Mouse (Mus musculus) kidney, postnatal 0 days (tissue): ENCODE measurements around the gene Rnf220. TPM values are rescaled to one million over a fixed set of nuclear protein-coding genes. Genes with fewer than 3 reads are reported as not detected.

ENCODE experiments used
- ATAC-seq: fragments of 200-750 bp; cut with Nextera tagmentation; replicated peaks from 2 replicates; pipeline ENCODE4 v1.8.0; 2017; ENCODE audit warnings: low read depth, moderate number of reproducible peaks, moderate TSS enrichment, moderate library complexity; ENCODE audit not compliant: low FRiP score
- DNase-seq: peaks from one replicate; pipeline ENCODE4 v3.0.0-alpha.2; 2016; ENCODE audit warnings: low spot score
- H3K27ac ChIP-seq: fragments of 300-500 bp; sonication (generic); 2 replicates; pipeline ENCODE4 v1.5.1; 2014; ENCODE audit warnings: mild to moderate bottlenecking
- H3K27me3 ChIP-seq: fragments of 300-500 bp; sonication (generic); 2 replicates; pipeline ENCODE4 v1.6.1; 2014; ENCODE audit warnings: low read length, mixed read lengths; ENCODE audit not compliant: insufficient read depth
- H3K36me3 ChIP-seq: fragments of 300-500 bp; sonication (generic); 2 replicates; pipeline ENCODE4 v1.6.1; 2014; ENCODE audit warnings: low read length, mixed read lengths; ENCODE audit not compliant: insufficient read depth
- H3K4me1 ChIP-seq: fragments of 300-500 bp; sonication (generic); replicated peaks from 2 replicates; pipeline ENCODE4 v1.6.1; 2014; ENCODE audit warnings: antibody characterized with exemption, low read length, mixed read lengths; ENCODE audit not compliant: insufficient read depth
- H3K4me2 ChIP-seq: fragments of 300-500 bp; sonication (generic); 2 replicates; pipeline ENCODE4 v1.6.1; 2014; ENCODE audit warnings: mild to moderate bottlenecking, low read length, moderate library complexity, mixed read lengths
- H3K4me3 ChIP-seq: fragments of 300-500 bp; sonication (generic); replicated peaks from 2 replicates; pipeline ENCODE4 v1.5.1; 2014; ENCODE audit warnings: low read depth, low read length
- H3K9ac ChIP-seq: fragments of 300-500 bp; sonication (generic); 2 replicates; pipeline ENCODE4 v1.6.1; 2014; ENCODE audit warnings: low read depth, low read length
- H3K9me3 ChIP-seq: fragments of 300-500 bp; sonication (generic); replicated peaks from 2 replicates; pipeline ENCODE4 v1.6.1; 2016; ENCODE audit warnings: low read length, inconsistent platforms, mixed read lengths
- CTCF ChIP-seq: IDR thresholded peaks from 2 replicates; pipeline ENCODE4 v1.5.1; 2016; ENCODE audit warnings: antibody characterized with exemption, low read depth, mild to moderate bottlenecking, moderate library complexity
- WGBS: fragments of 180-500 bp; shearing (Covaris S2); extraction: QIAGEN DNeasy Blood & Tissue Kit; methylation state at CpG from one replicate; pipeline ENCODE4 v1.1.7; 2014; 5-methylcytosine and 5-hydroxymethylcytosine counted together
- polyA plus RNA-seq: library from polyadenylated mRNA; unstranded; fragments of >200 nt; fragmentation: Nextera tagmentation; extraction: Ambion mirVana; gene quantifications from 2 replicates; pipeline ENCODE4 v1.2.1, GENCODE M21; 2015

Rnf220 gene
- polyA plus RNA-seq: 60.8 and 62.1 TPM in 2 replicates

DNA sequence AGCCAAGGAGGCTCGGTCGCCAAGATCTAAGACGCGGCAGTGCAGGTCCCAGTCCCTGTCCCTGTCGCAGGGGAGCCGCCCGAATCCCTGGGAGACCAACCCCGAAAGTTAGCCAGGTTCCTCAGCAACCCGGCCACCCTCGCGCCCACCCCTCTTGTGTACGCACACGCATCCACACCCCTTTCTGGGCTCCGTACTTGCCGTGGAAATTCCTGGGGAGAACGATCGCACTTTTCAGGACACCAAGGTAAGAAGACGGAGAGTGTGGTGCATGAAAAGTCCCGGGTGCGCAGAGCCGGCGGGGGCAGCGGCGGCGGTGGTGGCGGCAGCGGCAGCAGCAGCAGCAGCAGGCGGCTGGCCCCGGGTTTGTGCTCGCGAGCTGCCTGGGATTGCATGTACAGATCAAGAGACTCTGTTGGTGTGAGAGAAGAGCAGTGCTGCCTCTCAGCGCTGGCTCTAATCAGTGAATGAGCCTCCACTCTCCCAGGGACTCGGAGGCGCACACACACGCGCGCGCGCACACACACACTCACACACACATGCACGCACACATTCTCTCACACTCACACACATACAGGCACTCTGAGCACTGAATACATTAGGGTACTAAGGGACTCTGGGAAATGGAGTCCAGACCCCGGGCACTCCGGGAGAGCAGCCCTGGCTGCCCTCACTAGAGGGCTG, at the start of gene Rnf220:
TSS of gene Rnf220 (minus strand) at position 571 of the 684 bp plus-strand sequence.
- peak; percentile 76 for ATAC-seq
- 0 out of 2 replicates have a peak within 1 kb of the TSS, but pooled peaks have one; percentile 29 for H3K9ac ChIP-seq
- H3K4me2 ChIP-seq: peak within 1 kb of the TSS; percentile 75
- peaks cover 43% of the 10 kb centered on the region for H3K27me3 ChIP-seq
- no peak within 1 kb of the TSS for H3K27ac ChIP-seq
- H3K4me3 ChIP-seq: peak within 1 kb of the TSS; percentile 45
- TF ChIP-seq CTCF: peak; percentile 10; the same call in 1 of the 2 replicates
- under 1% methylated on average over 42 of the region's 42 CpGs for WGBS
- no peaks in the 10 kb centered on the region for H3K36me3 ChIP-seq
- peaks cover 13% of the 10 kb centered on the region; the same call in 1 of the 2 replicates for H3K4me1 ChIP-seq
- DNase-seq: peak; percentile 70
- H3K9me3 ChIP-seq: no peaks in the 10 kb centered on the region

- no peak for DNase-seq
- H3K4me1 ChIP-seq: peaks cover 8% of the 10 kb centered on the region
- no peak overlapping the region for H3K4me3 ChIP-seq
- TF ChIP-seq CTCF: no peak
- no peaks in the 10 kb centered on the region for H3K36me3 ChIP-seq
- no peak overlapping the region for H3K4me2 ChIP-seq
- no peak overlapping the region for H3K27ac ChIP-seq
- no peak overlapping the region for H3K9ac ChIP-seq
- no peaks in the 10 kb centered on the region for H3K9me3 ChIP-seq
- no peaks in the 10 kb centered on the region for H3K27me3 ChIP-seq
- ATAC-seq: no peak
- 85% methylated on average over 6 of the region's 6 CpGs for WGBS
These were observed 49.8 kb upstream of the Rnf220 start for GRCm38 (mm10) chr4:117546616-117547015.

GRCm38 (mm10) chr4:117545448-117545847, 48.6 kb upstream of the Rnf220 start:
- no peaks in the 10 kb centered on the region for H3K36me3 ChIP-seq
- no peaks in the 10 kb centered on the region for H3K9me3 ChIP-seq
- no peak for TF ChIP-seq CTCF
- H3K27ac ChIP-seq: no peak overlapping the region
- H3K27me3 ChIP-seq: no peaks in the 10 kb centered on the region
- no peak overlapping the region for H3K4me3 ChIP-seq
- WGBS: 91% methylated on average over 3 of the region's 3 CpGs
- H3K4me1 ChIP-seq: no peaks in the 10 kb centered on the region
- H3K4me2 ChIP-seq: no peak overlapping the region
- ATAC-seq: no peak
- DNase-seq: no peak
- no peak overlapping the region for H3K9ac ChIP-seq

- Histone ChIP-seq H3K27ac (no peak overlapping the region), H3K9ac (no peak overlapping the region), H3K27me3 (no peaks in the 10 kb centered on the region), H3K4me2 (no peak overlapping the region), H3K9me3 (no peaks in the 10 kb centered on the region), H3K36me3 (no peaks in the 10 kb centered on the region), H3K4me1 (no peaks in the 10 kb centered on the region), H3K4me3 (no peak overlapping the region)
- DNase-seq (no peak), ATAC-seq (no peak)
- no peak for TF ChIP-seq CTCF
- WGBS: 47% methylated on average over 5 of the region's 5 CpGs
These were observed 43.7 kb upstream of the Rnf220 start for GRCm38 (mm10) chr4:117540571-117540970.

GRCm38 (mm10) chr4:117539329-117539980, 42.6 kb upstream of the Rnf220 start:
- Histone ChIP-seq H3K9me3 (no peaks in the 10 kb centered on the region), H3K4me2 (no peak overlapping the region), H3K4me1 (no peaks in the 10 kb centered on the region), H3K27ac (no peak overlapping the region), H3K36me3 (no peaks in the 10 kb centered on the region), H3K4me3 (no peak overlapping the region), H3K27me3 (no peaks in the 10 kb centered on the region), H3K9ac (no peak overlapping the region)
- 37% methylated on average over 8 of the region's 8 CpGs for WGBS
- DNase-seq: peak; percentile 57
- TF ChIP-seq CTCF: no peak
- peak; percentile 40; the same call in 1 of the 2 replicates for ATAC-seq

DNA sequence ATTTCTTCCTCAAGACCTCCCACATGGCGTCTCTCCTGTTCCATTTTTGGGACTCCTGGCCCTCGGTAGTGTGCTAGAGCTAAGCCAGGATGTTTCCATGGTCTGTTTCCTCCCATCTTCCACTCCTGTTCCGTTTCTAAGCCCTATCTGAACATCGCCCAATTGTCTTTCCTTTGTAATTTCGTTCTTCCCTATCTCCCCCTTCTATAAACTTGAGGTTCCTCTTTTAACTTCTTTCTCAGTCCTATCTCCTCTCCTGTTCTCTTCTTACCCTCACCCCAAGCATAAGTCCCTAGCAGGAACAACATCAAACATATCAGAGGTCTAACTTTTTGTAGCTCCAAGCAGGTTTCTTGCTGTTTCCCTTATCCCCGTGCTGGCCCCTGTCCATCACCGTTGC, 40.1 kb upstream of the Rnf220 start:
- H3K27ac ChIP-seq: no peak overlapping the region
- H3K9ac ChIP-seq: no peak overlapping the region
- H3K4me1 ChIP-seq: no peaks in the 10 kb centered on the region
- no peaks in the 10 kb centered on the region for H3K27me3 ChIP-seq
- ATAC-seq: no peak
- WGBS: 76% methylated on average over 7 of the region's 7 CpGs
- no peak overlapping the region for H3K4me2 ChIP-seq
- no peak for TF ChIP-seq CTCF
- H3K4me3 ChIP-seq: no peak overlapping the region
- no peaks in the 10 kb centered on the region for H3K36me3 ChIP-seq
- DNase-seq: no peak
- no peaks in the 10 kb centered on the region for H3K9me3 ChIP-seq
